Mouse (Mus musculus) retina, postnatal 1 day (tissue): ENCODE results near the gene Yod1.

Source experiments
- DNase-seq: peaks from one replicate; pipeline ENCODE4 v3.0.0-alpha.2; 2012

Gene Yod1

GRCm38 (mm10) chr1:130770487-130770886, 53.4 kb downstream of the Yod1 start:
- no peak for DNase-seq

GRCm38 (mm10) chr1:130770981-130771494, 53.9 kb downstream of the Yod1 start:
- DNase-seq, result no peak
